Mouse (Mus musculus) ES-Bruce4 (cell line): ENCODE results near the gene Abcc4. TPM values are rescaled to one million over a fixed set of nuclear protein-coding genes. Genes with fewer than 3 reads are reported as not detected.

Experiments
- H3K27ac ChIP-seq: 2 replicates; pipeline ENCODE4 v1.5.1; 2012; ENCODE audit warnings: low read length, inconsistent platforms; ENCODE audit not compliant: insufficient read depth
- H3K27me3 ChIP-seq: 2 replicates; pipeline ENCODE4 v1.6.1; 2012; ENCODE audit warnings: mild to moderate bottlenecking, low read length, inconsistent platforms; ENCODE audit not compliant: control insufficient read depth, poor library complexity, insufficient read depth, severe bottlenecking
- H3K36me3 ChIP-seq: 2 replicates; pipeline ENCODE4 v1.6.1; 2012; ENCODE audit warnings: inconsistent platforms, mild to moderate bottlenecking, low read length, moderate library complexity; ENCODE audit not compliant: control insufficient read depth, poor library complexity, insufficient read depth, severe bottlenecking
- H3K4me1 ChIP-seq: one replicate; pipeline ENCODE4 v1.8.1; 2011; ENCODE audit warnings: low read length; ENCODE audit not compliant: control insufficient read depth, insufficient read depth
- H3K4me3 ChIP-seq: 2 replicates; pipeline ENCODE4 v1.5.1; 2011; ENCODE audit warnings: low read depth, mild to moderate bottlenecking, low read length
- H3K9ac ChIP-seq: 2 replicates; pipeline ENCODE4 v1.6.1; 2012; ENCODE audit warnings: low read depth, mild to moderate bottlenecking, inconsistent platforms; ENCODE audit not compliant: poor library complexity, severe bottlenecking
- H3K9me3 ChIP-seq: replicated peaks from 2 replicates; pipeline ENCODE4 v1.6.1; 2012; ENCODE audit warnings: mild to moderate bottlenecking, low read length, inconsistent platforms; ENCODE audit not compliant: control insufficient read depth, poor library complexity, insufficient read depth, severe bottlenecking
- CTCF ChIP-seq: IDR thresholded peaks from one replicate; pipeline ENCODE4 v1.8.1; 2011; ENCODE audit warnings: low read depth, low read length
- EP300 ChIP-seq: IDR thresholded peaks from 2 replicates; pipeline ENCODE4 v1.6.1; 2011; ENCODE audit warnings: low read depth, low read length; ENCODE audit not compliant: insufficient read depth
- POLR2A ChIP-seq: IDR thresholded peaks from one replicate; pipeline ENCODE4 v1.8.1; 2011; ENCODE audit warnings: low read length; ENCODE audit not compliant: insufficient read depth
- polyA plus RNA-seq: library from polyadenylated mRNA; stranded (reverse); fragments of >200 nt; gene quantifications from 2 replicates; pipeline ENCODE4 v1.2.4, GENCODE M21; 2011; ENCODE audit warnings: low read depth; ENCODE audit not compliant: missing spikeins, insufficient read depth, insufficient read length

Gene Abcc4
- polyA plus RNA-seq, 1 experiment = 32.2 TPM

DNA sequence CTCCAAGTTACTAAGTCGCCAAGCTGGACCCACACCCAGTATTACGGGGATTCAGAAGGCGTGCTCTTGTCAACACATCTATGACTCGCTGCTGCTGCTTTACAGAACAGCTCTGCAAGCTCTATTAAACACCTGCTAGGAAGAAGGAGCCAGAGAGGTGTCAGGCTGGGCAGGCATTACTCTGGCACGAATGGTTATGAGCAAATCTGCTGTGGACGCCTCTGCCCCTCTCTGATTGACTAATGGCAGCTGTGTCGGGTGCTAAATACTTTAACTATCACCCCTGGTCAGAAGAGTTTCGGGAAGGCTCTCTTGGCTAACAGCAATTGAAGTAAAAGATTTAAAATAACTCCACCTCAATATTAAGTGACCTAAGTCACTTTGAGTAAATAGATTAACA, 142.4 kb downstream of the Abcc4 start:
- Histone ChIP-seq H3K4me3 (no peak overlapping the region), H3K27me3 (no peaks in the 10 kb centered on the region), H3K9ac (no peak overlapping the region), H3K36me3 (0 out of 2 replicates have a peak, but pooled peaks cover 2% of the 10 kb centered on the region), H3K9me3 (no peaks in the 10 kb centered on the region), H3K4me1 (no peaks in the 10 kb centered on the region), H3K27ac (no peak overlapping the region)
- TF ChIP-seq CTCF = no peak
- no peak for TF ChIP-seq POLR2A
- no peak for TF ChIP-seq EP300

DNA sequence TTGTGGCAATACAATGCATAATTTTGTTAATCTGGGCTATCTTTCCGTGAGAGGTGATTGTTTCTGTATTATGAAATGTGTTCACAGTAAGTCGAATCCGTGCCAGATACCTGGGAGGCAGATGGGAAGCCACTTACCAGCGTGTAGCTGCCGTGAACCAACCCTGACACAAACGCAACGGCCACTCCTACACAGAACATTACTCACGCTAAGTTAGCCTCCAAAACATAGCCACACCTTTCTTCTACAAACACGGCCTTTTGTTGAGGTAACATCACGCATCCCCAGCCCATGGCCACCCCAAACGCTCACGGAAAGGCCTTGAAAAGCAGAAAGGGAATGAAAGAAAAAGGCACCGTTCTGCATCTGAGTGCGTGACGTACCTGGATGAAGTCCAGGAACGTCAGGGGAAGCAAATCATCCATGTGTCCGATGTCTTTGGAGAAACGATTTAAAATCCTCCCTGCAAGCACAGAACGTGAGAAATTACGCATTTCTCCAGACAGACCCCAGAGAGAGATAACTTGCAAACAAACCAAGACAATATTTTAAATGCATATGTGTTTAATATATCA, 153.0 kb downstream of the Abcc4 start:
- Histone ChIP-seq H3K4me1 (no peaks in the 10 kb centered on the region), H3K36me3 (no peaks in the 10 kb centered on the region), H3K9ac (no peak overlapping the region), H3K27me3 (no peaks in the 10 kb centered on the region), H3K4me3 (no peak overlapping the region), H3K9me3 (no peaks in the 10 kb centered on the region), H3K27ac (no peak overlapping the region)
- TF ChIP-seq POLR2A = no peak
- no peak for TF ChIP-seq CTCF
- TF ChIP-seq EP300 = no peak

DNA sequence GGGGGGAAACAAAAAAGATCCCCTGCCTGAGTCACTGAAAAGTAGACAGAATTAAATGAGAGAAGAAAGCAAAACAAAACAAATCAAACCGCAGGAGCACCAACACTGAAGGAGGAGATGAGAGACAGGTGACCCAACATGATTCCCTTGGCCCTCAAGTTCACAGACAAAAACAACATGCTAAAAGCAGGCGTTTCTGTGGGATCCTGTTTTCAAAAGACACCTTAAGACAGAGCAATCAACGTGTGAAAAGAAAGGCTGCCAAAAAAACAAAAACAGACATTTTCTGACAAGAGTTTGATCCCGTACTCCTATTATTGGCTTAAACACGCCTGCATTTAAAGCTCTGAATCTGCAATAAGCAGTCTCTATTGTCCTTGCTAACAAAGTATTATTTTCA, 153.6 kb downstream of the Abcc4 start:
- H3K36me3 ChIP-seq = no peaks in the 10 kb centered on the region
- H3K27me3 ChIP-seq = no peaks in the 10 kb centered on the region
- no peak overlapping the region for H3K27ac ChIP-seq

DNA sequence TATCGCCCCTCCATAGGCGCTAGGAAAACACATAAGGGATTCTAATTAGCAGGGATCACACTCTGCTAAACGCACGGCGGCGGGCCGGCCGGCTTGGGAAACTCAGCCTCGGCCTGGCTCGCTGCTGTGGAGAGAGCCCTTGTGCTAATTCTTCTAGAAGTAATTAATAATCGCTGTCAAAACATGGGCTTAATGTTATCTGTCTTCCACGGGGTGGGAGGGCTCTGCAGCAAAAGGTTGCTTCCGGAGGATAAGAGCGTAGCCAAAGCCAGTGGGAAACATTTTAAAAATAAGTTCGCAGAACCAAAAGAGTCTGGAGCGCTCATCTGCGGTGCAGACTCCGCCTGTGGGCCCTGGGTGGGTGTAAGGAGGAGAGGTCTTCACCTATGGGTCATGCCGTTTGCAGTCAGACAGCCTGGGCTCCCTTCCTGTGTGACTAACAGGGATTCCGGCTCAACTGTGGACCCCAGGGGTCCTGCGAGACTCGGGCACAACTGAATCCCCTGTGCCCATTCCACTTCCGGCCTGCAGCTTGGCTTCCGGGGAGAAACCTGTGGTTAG, 154.2 kb downstream of the Abcc4 start:
- Histone ChIP-seq H3K4me3 (peak overlapping the region; percentile 33), H3K9me3 (no peaks in the 10 kb centered on the region), H3K27me3 (no peaks in the 10 kb centered on the region)

More for the DNA sequence above, 153.6 kb downstream of the Abcc4 start:
- no peaks in the 10 kb centered on the region for H3K4me1 ChIP-seq
- no peaks in the 10 kb centered on the region for H3K9me3 ChIP-seq
- peak overlapping the region; percentile 51 for H3K9ac ChIP-seq
- no peak overlapping the region for H3K4me3 ChIP-seq
- TF ChIP-seq POLR2A = no peak
- TF ChIP-seq CTCF = no peak
- TF ChIP-seq EP300 = no peak

DNA sequence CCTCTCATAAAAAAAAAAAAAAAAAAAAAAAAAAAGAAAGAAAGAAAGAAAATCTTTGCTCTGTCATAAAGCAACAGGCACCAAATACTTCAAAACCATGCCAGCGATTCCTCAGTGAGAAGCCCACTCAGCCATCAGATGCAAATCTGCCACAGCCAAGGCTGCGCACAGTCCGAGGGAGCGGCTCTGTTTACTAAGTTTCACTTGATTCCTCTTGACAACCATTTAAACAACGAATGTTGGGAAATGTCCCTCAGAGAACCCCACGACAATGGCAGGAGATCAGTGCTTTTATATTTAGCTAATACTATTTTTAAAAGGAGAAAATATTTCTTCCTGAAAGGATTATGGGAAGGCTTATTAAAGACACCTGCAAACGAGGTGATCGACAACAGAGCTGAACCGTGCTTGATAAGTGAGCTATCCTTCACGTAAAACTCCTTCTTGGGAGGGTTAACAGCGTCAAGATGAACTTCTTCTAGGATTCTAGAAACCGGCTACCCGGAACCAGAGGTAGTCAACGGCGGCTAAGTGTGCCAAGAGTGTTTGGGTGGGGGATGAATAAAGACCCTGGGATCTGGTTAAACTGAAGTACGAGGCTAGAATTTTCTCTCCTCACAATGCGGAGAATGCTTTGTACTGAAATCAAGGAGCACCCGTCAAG, 154.8 kb downstream of the Abcc4 start:
- Histone ChIP-seq H3K27ac (no peak overlapping the region), H3K9ac (peak overlapping the region; percentile 51), H3K4me1 (no peaks in the 10 kb centered on the region), H3K36me3 (no peaks in the 10 kb centered on the region), H3K4me3 (peak overlapping the region; percentile 33; the same call in 1 of the 2 replicates), H3K27me3 (no peaks in the 10 kb centered on the region), H3K9me3 (no peaks in the 10 kb centered on the region)
- TF ChIP-seq CTCF (no peak), POLR2A (no peak), EP300 (no peak)

More for the DNA sequence above, 154.2 kb downstream of the Abcc4 start:
- Histone ChIP-seq H3K4me1 (no peaks in the 10 kb centered on the region), H3K27ac (no peak overlapping the region), H3K9ac (peak overlapping the region; percentile 51), H3K36me3 (no peaks in the 10 kb centered on the region)
- no peak for TF ChIP-seq EP300
- TF ChIP-seq CTCF = no peak
- TF ChIP-seq POLR2A = no peak

DNA sequence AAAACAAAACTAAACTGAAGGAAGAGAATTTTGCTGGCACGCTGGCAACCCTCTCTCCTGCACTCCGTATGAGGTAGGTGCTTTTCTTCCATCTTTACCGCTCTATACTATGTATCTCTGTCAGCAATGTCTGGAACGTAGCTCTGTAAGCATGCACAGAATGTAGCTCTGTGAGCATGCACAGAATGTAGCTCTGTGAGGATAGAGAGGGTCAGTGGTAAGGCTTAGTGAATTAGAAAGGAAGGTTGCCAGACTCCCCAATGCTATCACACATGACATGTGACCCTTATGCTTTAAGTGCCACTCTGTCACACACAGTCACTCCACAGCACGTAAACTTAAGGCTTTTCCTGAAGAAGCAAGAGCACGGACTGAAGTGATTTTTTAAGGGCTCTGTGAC, 161.5 kb downstream of the Abcc4 start:
- Histone ChIP-seq H3K27ac (no peak overlapping the region), H3K27me3 (no peaks in the 10 kb centered on the region), H3K9me3 (no peaks in the 10 kb centered on the region), H3K4me1 (peaks cover 2% of the 10 kb centered on the region), H3K4me3 (no peak overlapping the region), H3K9ac (no peak overlapping the region), H3K36me3 (no peaks in the 10 kb centered on the region)
- TF ChIP-seq EP300 (no peak), POLR2A (no peak), CTCF (no peak)
